Mouse (Mus musculus) embryonic facial prominence, embryonic 15.5 days (tissue): ENCODE data around the gene 1700049E17Rik1. TPM values are rescaled to one million over a fixed set of nuclear protein-coding genes. Genes with fewer than 3 reads are reported as not detected.
"Not testable (repeated sequence)": the region's sequence is repeated elsewhere in the genome, so short reads cannot be mapped to it uniquely, and the experiment has no call there.

ENCODE experiments used
- ATAC-seq: fragments of 200-750 bp; cut with Nextera tagmentation; 2 replicates; pipeline ENCODE4 v1.8.0; 2017; ENCODE audit warnings: low read depth, moderate TSS enrichment; ENCODE audit not compliant: insufficient number of reproducible peaks, low FRiP score, low TSS enrichment
- H3K27ac ChIP-seq: fragments of 300-500 bp; sonication (generic); replicated peaks from 2 replicates; pipeline ENCODE4 v1.5.1; 2015; ENCODE audit warnings: mild to moderate bottlenecking, inconsistent platforms
- H3K27me3 ChIP-seq: fragments of 300-500 bp; sonication (generic); 2 replicates; pipeline ENCODE4 v1.6.1; 2015; ENCODE audit warnings: inconsistent platforms
- H3K36me3 ChIP-seq: fragments of 300-500 bp; sonication (generic); 2 replicates; pipeline ENCODE4 v1.6.1; 2015; ENCODE audit warnings: mild to moderate bottlenecking, inconsistent platforms
- H3K4me1 ChIP-seq: fragments of 300-500 bp; sonication (generic); 2 replicates; pipeline ENCODE4 v1.6.1; 2015; ENCODE audit warnings: inconsistent platforms
- H3K4me2 ChIP-seq: fragments of 300-500 bp; sonication (generic); replicated peaks from 2 replicates; pipeline ENCODE4 v1.6.1; 2015; ENCODE audit warnings: mild to moderate bottlenecking, inconsistent platforms
- H3K4me3 ChIP-seq: fragments of 300-500 bp; sonication (generic); replicated peaks from 2 replicates; pipeline ENCODE4 v1.5.1; 2015; ENCODE audit warnings: mild to moderate bottlenecking, inconsistent platforms
- H3K9ac ChIP-seq: fragments of 300-500 bp; sonication (generic); 2 replicates; pipeline ENCODE4 v1.6.1; 2015; ENCODE audit warnings: inconsistent platforms
- H3K9me3 ChIP-seq: fragments of 300-500 bp; sonication (generic); replicated peaks from 2 replicates; pipeline ENCODE4 v1.6.1; 2016; ENCODE audit warnings: inconsistent platforms
- WGBS: fragments of 180-500 bp; shearing (Covaris S2); methylation state at CpG from one replicate; pipeline ENCODE4 v1.1.7; 2015; 5-methylcytosine and 5-hydroxymethylcytosine counted together
- polyA plus RNA-seq: library from polyadenylated mRNA; unstranded; fragments of >200 nt; fragmentation: Nextera tagmentation; extraction: Ambion mirVana; gene quantifications from 2 replicates; pipeline ENCODE4 v1.2.1, GENCODE M21; 2015

1700049E17Rik1 gene
- polyA plus RNA-seq, result not detected in 2 replicates

- H3K27me3 ChIP-seq, H3K9me3 ChIP-seq, H3K4me3 ChIP-seq, H3K4me1 ChIP-seq, H3K27ac ChIP-seq, H3K4me2 ChIP-seq, H3K9ac ChIP-seq, H3K36me3 ChIP-seq, ATAC-seq: not testable (repeated sequence)
- WGBS, result no CpG with 5 or more reads among the region's 1 CpGs
These were observed at the start of gene 1700049E17Rik1 for GRCm38 (mm10) chr14:41924649-41925048. Gene 1700049E17Rik1 (plus strand): TSS chr14:41924949.

GRCm38 (mm10) chr14:41907190-41907589 is 17.6 kb upstream of the 1700049E17Rik1 start, which contains the start of gene Gm7980:
Gene Gm7980 (minus strand): TSS chr14:41907290.
- H3K4me2 ChIP-seq, H3K4me1 ChIP-seq, H3K27ac ChIP-seq, H3K27me3 ChIP-seq, H3K9me3 ChIP-seq, H3K36me3 ChIP-seq, ATAC-seq, H3K9ac ChIP-seq, H3K4me3 ChIP-seq: not testable (repeated sequence)
- WGBS, result no CpG with 5 or more reads among the region's 2 CpGs

- ATAC-seq, H3K9ac ChIP-seq, H3K4me2 ChIP-seq, H3K9me3 ChIP-seq, H3K4me1 ChIP-seq, H3K36me3 ChIP-seq, H3K27ac ChIP-seq, H3K4me3 ChIP-seq, H3K27me3 ChIP-seq: not testable (repeated sequence)
- 79% methylated on average over 2 of the region's 2 CpGs for WGBS
These were observed 18.9 kb downstream of the 1700049E17Rik1 start, which contains the start of gene 1700024B05Rik for GRCm38 (mm10) chr14:41943695-41944094. Gene 1700024B05Rik (plus strand): TSS chr14:41943995.

GRCm38 (mm10) chr14:41964095-41964494 is 39.3 kb downstream of the 1700049E17Rik1 start:
- not testable (repeated sequence) for H3K9me3 ChIP-seq, H3K4me2 ChIP-seq, H3K4me1 ChIP-seq, ATAC-seq, H3K36me3 ChIP-seq, H3K27ac ChIP-seq, H3K4me3 ChIP-seq, H3K27me3 ChIP-seq, H3K9ac ChIP-seq
- 63% methylated on average over 4 of the region's 4 CpGs for WGBS

- not testable (repeated sequence) for H3K9ac ChIP-seq, H3K4me1 ChIP-seq, H3K4me3 ChIP-seq, H3K9me3 ChIP-seq, H3K27ac ChIP-seq, ATAC-seq, H3K36me3 ChIP-seq, H3K27me3 ChIP-seq, H3K4me2 ChIP-seq
- 81% methylated on average over 1 of the region's 1 CpGs for WGBS
These were observed 43.1 kb downstream of the 1700049E17Rik1 start, which contains the start of gene Gm6401 for GRCm38 (mm10) chr14:41967827-41968226. Gene Gm6401 (minus strand): TSS chr14:41967927.

GRCm38 (mm10) chr14:41968596-41968995 is 43.8 kb downstream of the 1700049E17Rik1 start:
- H3K4me2 ChIP-seq, ATAC-seq, H3K4me3 ChIP-seq, H3K27ac ChIP-seq, H3K9me3 ChIP-seq, H3K27me3 ChIP-seq, H3K9ac ChIP-seq, H3K36me3 ChIP-seq, H3K4me1 ChIP-seq: not testable (repeated sequence)
- WGBS, result 62% methylated on average over 3 of the region's 3 CpGs

Other genes with a start within 250 kb of the 1700049E17Rik1 start
- gene Gm8068, start 223.1 kb upstream of the 1700049E17Rik1 start, polyA plus RNA-seq, result not detected in 2 replicates
- not detected in 2 replicates for gene Gm7929, start 174.3 kb upstream of the 1700049E17Rik1 start, polyA plus RNA-seq
- not detected in 2 replicates for gene Gm47189, start 152.5 kb upstream of the 1700049E17Rik1 start, polyA plus RNA-seq
- gene Gm7980, start 17.7 kb upstream of the 1700049E17Rik1 start, polyA plus RNA-seq, result not detected in 2 replicates
- not detected in 2 replicates for gene 1700024B05Rik, start 19.0 kb downstream of the 1700049E17Rik1 start, polyA plus RNA-seq
- not detected in 2 replicates for gene Gm6401, start 43.0 kb downstream of the 1700049E17Rik1 start, polyA plus RNA-seq
- 0.76 TPM in 1 of 2 replicates, not detected in the other for gene Gm3543, start 58.4 kb downstream of the 1700049E17Rik1 start, polyA plus RNA-seq
- not detected in 2 replicates for gene Gm7951, start 192.4 kb downstream of the 1700049E17Rik1 start, polyA plus RNA-seq
- gene Gm17027, start 237.7 kb downstream of the 1700049E17Rik1 start, polyA plus RNA-seq, result not detected in 2 replicates